ENCODE assay signal across 8 mouse cellular contexts in the genomic region with DNA sequence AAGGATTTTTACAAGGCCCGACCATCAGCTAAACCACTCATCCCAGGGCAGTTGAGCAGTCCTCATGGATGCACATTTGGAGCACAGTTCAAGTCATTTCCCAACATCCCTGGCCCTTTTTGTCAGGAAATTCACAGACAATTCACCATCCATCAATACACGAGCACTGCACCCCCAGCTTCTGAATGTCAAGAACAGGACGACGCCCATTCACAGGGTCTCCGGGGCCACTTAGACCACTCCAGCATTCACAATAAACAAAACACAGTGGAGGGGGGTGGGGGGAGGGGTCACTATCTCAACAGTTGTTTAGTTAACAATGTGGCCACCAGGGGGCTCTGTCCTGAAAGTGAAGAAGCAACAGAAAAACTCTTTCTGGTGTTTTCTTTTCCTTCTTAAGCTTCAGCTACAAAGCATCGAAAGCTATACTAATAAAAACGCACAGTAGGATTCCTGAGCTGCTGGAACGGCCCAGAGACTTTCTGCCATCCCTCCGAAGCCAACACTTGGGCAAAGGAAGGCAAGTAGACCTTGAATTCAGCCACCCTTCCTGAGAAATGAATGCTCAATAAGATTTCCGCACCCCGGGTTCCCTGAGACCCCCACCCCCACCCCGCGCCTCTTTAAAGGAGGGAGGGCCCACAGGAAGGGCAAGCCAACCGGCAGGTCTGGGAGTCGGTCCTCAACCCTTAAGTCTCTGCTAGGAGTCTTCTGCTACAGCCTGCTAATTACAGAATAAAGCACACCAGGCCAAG. TPM values are rescaled to one million over a fixed set of nuclear protein-coding genes. Genes with fewer than 3 reads are reported as not detected.
A peak's percentile ranks its signal among the peaks of the same experiment; 100 is the strongest.
DNase-seq lines count a peak whose midpoint lies in the region; ATAC-seq and TF ChIP-seq lines count a peak whose summit lies in the region.

No protein-coding gene starts in this region.

- no peak overlapping the region; the same call in 1 of the 2 replicates for H3K9ac ChIP-seq in kidney, embryonic 14.5 days (ENCODE audit: low read depth, low read length)
- 0 out of 2 replicates have a peak overlapping the region, but pooled peaks have one; percentile 8 for H3K9ac ChIP-seq in liver, postnatal 0 days (replicated peaks)
- H3K9ac ChIP-seq in neural tube, embryonic 15.5 days (replicated peaks) = 0 out of 2 replicates have a peak overlapping the region, but pooled peaks have one; percentile 9

- H3K36me3 ChIP-seq in heart, embryonic 10.5 days = no peaks in the 10 kb centered on the region
- H3K36me3 ChIP-seq in kidney, embryonic 14.5 days (ENCODE audit: control insufficient read depth, insufficient read depth, low read length) = no peaks in the 10 kb centered on the region
- no peaks in the 10 kb centered on the region for H3K36me3 ChIP-seq in liver, postnatal 0 days (replicated peaks; ENCODE audit: insufficient read depth, low read length)
- no peaks in the 10 kb centered on the region for H3K36me3 ChIP-seq in neural tube, embryonic 15.5 days

- peak; percentile 37; the same call in 1 of the 2 replicates for TF ChIP-seq CTCF in cortical plate, adult 2 months (IDR thresholded peaks at IDR 0.05; ENCODE audit: extremely low read depth, insufficient read depth, low read length)
- TF ChIP-seq CTCF in liver, postnatal 0 days (IDR thresholded peaks at IDR 0.05; ENCODE audit: low read depth) = peak; percentile 76

- H3K4me3 ChIP-seq in cortical plate, adult 2 months (ENCODE audit: insufficient read depth, low read length) = peak overlapping the region; percentile 49
- H3K4me3 ChIP-seq in heart, embryonic 10.5 days = peak overlapping the region; percentile 32; the same call in 1 of the 2 replicates
- peak overlapping the region; percentile 25 for H3K4me3 ChIP-seq in kidney, embryonic 14.5 days (ENCODE audit: low read length)
- peak overlapping the region; percentile 85 for H3K4me3 ChIP-seq in liver, postnatal 0 days (ENCODE audit: low read depth, low read length)
- H3K4me3 ChIP-seq in neural tube, embryonic 15.5 days (replicated peaks) = peak overlapping the region; percentile 79

- peak; percentile 39 for DNase-seq in 3134 (ENCODE audit: extremely low read depth, insufficient read length, low spot score)
- DNase-seq in T-cell, adult 2 months (ENCODE audit: low spot score) = peak; percentile 77
- DNase-seq in heart, embryonic 10.5 days (ENCODE audit: low spot score) = peak; percentile 83
- peak; percentile 87 for DNase-seq in liver, postnatal 0 days
- DNase-seq in thymus, postnatal 0 days (ENCODE audit: low spot score) = peak; percentile 91

- H3K27ac ChIP-seq in cortical plate, adult 2 months (ENCODE audit: insufficient read depth, low read length) = no peak overlapping the region
- H3K27ac ChIP-seq in heart, embryonic 10.5 days = peak overlapping the region; percentile 59; the same call in 1 of the 2 replicates
- H3K27ac ChIP-seq in kidney, embryonic 14.5 days (ENCODE audit: low read depth, low read length) = 0 out of 2 replicates have a peak overlapping the region, but pooled peaks have one; percentile 44
- peak overlapping the region; percentile 66 for H3K27ac ChIP-seq in liver, postnatal 0 days (ENCODE audit: low read depth)
- H3K27ac ChIP-seq in neural tube, embryonic 15.5 days (replicated peaks) = peak overlapping the region; percentile 94

- H3K4me1 ChIP-seq in cortical plate, adult 2 months (ENCODE audit: control insufficient read depth, insufficient read depth, low read length) = peaks cover 21% of the 10 kb centered on the region
- peaks cover 46% of the 10 kb centered on the region for H3K4me1 ChIP-seq in heart, embryonic 10.5 days
- H3K4me1 ChIP-seq in kidney, embryonic 14.5 days (ENCODE audit: control insufficient read depth, insufficient read depth, low read length) = peaks cover 39% of the 10 kb centered on the region
- peaks cover 63% of the 10 kb centered on the region for H3K4me1 ChIP-seq in liver, postnatal 0 days (ENCODE audit: insufficient read depth)
- peaks cover 75% of the 10 kb centered on the region for H3K4me1 ChIP-seq in neural tube, embryonic 15.5 days

- no peak for TF ChIP-seq POLR2A in cortical plate, adult 2 months (IDR thresholded peaks at IDR 0.05; ENCODE audit: extremely low read depth, insufficient read depth, low read length)

- TF ChIP-seq EP300 in liver, postnatal 0 days (IDR thresholded peaks at IDR 0.05; ENCODE audit: low read depth) = no peak

- H3K4me2 ChIP-seq in kidney, embryonic 14.5 days (replicated peaks; ENCODE audit: low read depth, low read length) = peak overlapping the region; percentile 93
- H3K4me2 ChIP-seq in liver, postnatal 0 days (ENCODE audit: low read depth, low read length) = peak overlapping the region; percentile 99
- peak overlapping the region; percentile 81 for H3K4me2 ChIP-seq in neural tube, embryonic 15.5 days

- no peaks in the 10 kb centered on the region for H3K9me3 ChIP-seq in heart, embryonic 10.5 days
- no peaks in the 10 kb centered on the region for H3K9me3 ChIP-seq in kidney, embryonic 14.5 days (ENCODE audit: control insufficient read depth, low read length)
- H3K9me3 ChIP-seq in liver, postnatal 0 days (ENCODE audit: low read length) = no peaks in the 10 kb centered on the region
- no peaks in the 10 kb centered on the region for H3K9me3 ChIP-seq in neural tube, embryonic 15.5 days (replicated peaks)

- WGBS in heart, embryonic 10.5 days = 7% methylated on average over 15 of the region's 15 CpGs
- 5% methylated on average over 15 of the region's 15 CpGs for WGBS in kidney, embryonic 14.5 days
- 12% methylated on average over 15 of the region's 15 CpGs for WGBS in liver, postnatal 0 days (ENCODE audit: insufficient replicate concordance)
- 2% methylated on average over 15 of the region's 15 CpGs for WGBS in neural tube, embryonic 15.5 days

- peaks cover 17% of the 10 kb centered on the region; the same call in 1 of the 2 replicates for H3K27me3 ChIP-seq in heart, embryonic 10.5 days (ENCODE audit: insufficient read depth, poor library complexity, severe bottlenecking)
- no peaks in the 10 kb centered on the region for H3K27me3 ChIP-seq in kidney, embryonic 14.5 days (ENCODE audit: control insufficient read depth, insufficient read depth, low read length)
- H3K27me3 ChIP-seq in liver, postnatal 0 days (ENCODE audit: insufficient read depth, low read length) = no peaks in the 10 kb centered on the region
- no peaks in the 10 kb centered on the region for H3K27me3 ChIP-seq in neural tube, embryonic 15.5 days (replicated peaks)

- no peak for ATAC-seq in kidney, embryonic 14.5 days (ENCODE audit: low FRiP score, low TSS enrichment)
- no peak for ATAC-seq in liver, postnatal 0 days
- ATAC-seq in neural tube, embryonic 15.5 days (ENCODE audit: low FRiP score) = no peak

RNA-seq across cellular contexts. Expression of gene Itpk1, which starts 2.2 kb away (rescaled TPM):
- 42.6 and 42.7 TPM in 2 replicates for polyA plus RNA-seq in cortical plate, adult 2 months (2012; rRNA removed)
- polyA plus RNA-seq in heart, embryonic 10.5 days (2016; fragmentation: Nextera tagmentation; extraction: Ambion mirVana) = 3.5 and 4.8 TPM in 2 replicates
- polyA plus RNA-seq in kidney, embryonic 14.5 days (2014; fragmentation: Nextera tagmentation; extraction: Ambion mirVana) = 10.2 and 18.4 TPM in 2 replicates
- 3.6 TPM in 2 replicates for polyA plus RNA-seq in liver, postnatal 0 days (2015; fragmentation: Nextera tagmentation; extraction: Ambion mirVana)
- polyA plus RNA-seq in neural tube, embryonic 15.5 days (2015; fragmentation: Nextera tagmentation; extraction: Ambion mirVana) = 42.7 TPM in 2 replicates
- 18.6 and 19.9 TPM in 2 replicates for polyA plus RNA-seq in thymus, postnatal 0 days (2015; fragmentation: Nextera tagmentation; extraction: Ambion mirVana)

RNA-seq across cellular contexts. Expression of gene Moap1, which starts 40.9 kb away (rescaled TPM):
- 10.7 and 11.0 TPM in 2 replicates for polyA plus RNA-seq in cortical plate, adult 2 months (2012; rRNA removed)
- 24.0 and 24.8 TPM in 2 replicates for polyA plus RNA-seq in heart, embryonic 10.5 days (2016; fragmentation: Nextera tagmentation; extraction: Ambion mirVana)
- 21.1 and 25.9 TPM in 2 replicates for polyA plus RNA-seq in kidney, embryonic 14.5 days (2014; fragmentation: Nextera tagmentation; extraction: Ambion mirVana)
- 4.2 and 4.9 TPM in 2 replicates for polyA plus RNA-seq in liver, postnatal 0 days (2015; fragmentation: Nextera tagmentation; extraction: Ambion mirVana)
- polyA plus RNA-seq in neural tube, embryonic 15.5 days (2015; fragmentation: Nextera tagmentation; extraction: Ambion mirVana) = 62.5 and 76.5 TPM in 2 replicates
- polyA plus RNA-seq in thymus, postnatal 0 days (2015; fragmentation: Nextera tagmentation; extraction: Ambion mirVana) = 15.3 and 16.1 TPM in 2 replicates

RNA-seq across cellular contexts. Expression of gene Tmem251, which starts 41.0 kb away (rescaled TPM):
- polyA plus RNA-seq in cortical plate, adult 2 months (2012; rRNA removed) = 3.9 and 4.0 TPM in 2 replicates
- polyA plus RNA-seq in heart, embryonic 10.5 days (2016; fragmentation: Nextera tagmentation; extraction: Ambion mirVana) = 8.6 and 9.5 TPM in 2 replicates
- 11.9 and 12.1 TPM in 2 replicates for polyA plus RNA-seq in kidney, embryonic 14.5 days (2014; fragmentation: Nextera tagmentation; extraction: Ambion mirVana)
- polyA plus RNA-seq in liver, postnatal 0 days (2015; fragmentation: Nextera tagmentation; extraction: Ambion mirVana) = 5.6 and 5.8 TPM in 2 replicates
- polyA plus RNA-seq in neural tube, embryonic 15.5 days (2015; fragmentation: Nextera tagmentation; extraction: Ambion mirVana) = 11.7 and 11.9 TPM in 2 replicates
- polyA plus RNA-seq in thymus, postnatal 0 days (2015; fragmentation: Nextera tagmentation; extraction: Ambion mirVana) = 18.6 and 20.5 TPM in 2 replicates

RNA-seq across cellular contexts. Expression of gene Gm28051, which starts 55.0 kb away (rescaled TPM):
- polyA plus RNA-seq in cortical plate, adult 2 months (2012; rRNA removed) = not detected in 2 replicates
- not detected in 2 replicates for polyA plus RNA-seq in heart, embryonic 10.5 days (2016; fragmentation: Nextera tagmentation; extraction: Ambion mirVana)
- not detected in 2 replicates for polyA plus RNA-seq in kidney, embryonic 14.5 days (2014; fragmentation: Nextera tagmentation; extraction: Ambion mirVana)
- not detected in 2 replicates for polyA plus RNA-seq in liver, postnatal 0 days (2015; fragmentation: Nextera tagmentation; extraction: Ambion mirVana)
- polyA plus RNA-seq in neural tube, embryonic 15.5 days (2015; fragmentation: Nextera tagmentation; extraction: Ambion mirVana) = not detected in 2 replicates
- not detected in 2 replicates for polyA plus RNA-seq in thymus, postnatal 0 days (2015; fragmentation: Nextera tagmentation; extraction: Ambion mirVana)

RNA-seq across cellular contexts. Expression of gene Gon7, which starts 55.1 kb away (rescaled TPM):
- 10.8 and 11.2 TPM in 2 replicates for polyA plus RNA-seq in cortical plate, adult 2 months (2012; rRNA removed)
- 32.5 and 36.3 TPM in 2 replicates for polyA plus RNA-seq in heart, embryonic 10.5 days (2016; fragmentation: Nextera tagmentation; extraction: Ambion mirVana)
- 34.7 and 38.1 TPM in 2 replicates for polyA plus RNA-seq in kidney, embryonic 14.5 days (2014; fragmentation: Nextera tagmentation; extraction: Ambion mirVana)
- 10.8 and 13.0 TPM in 2 replicates for polyA plus RNA-seq in liver, postnatal 0 days (2015; fragmentation: Nextera tagmentation; extraction: Ambion mirVana)
- 47.4 and 47.9 TPM in 2 replicates for polyA plus RNA-seq in neural tube, embryonic 15.5 days (2015; fragmentation: Nextera tagmentation; extraction: Ambion mirVana)
- polyA plus RNA-seq in thymus, postnatal 0 days (2015; fragmentation: Nextera tagmentation; extraction: Ambion mirVana) = 28.4 and 31.8 TPM in 2 replicates

Comparison
In these comparisons a context has a peak if more than half of its experiments do, and no peak if none do; other contexts are left out.
1. DNase-seq: peak in every context shown above with its lines; median percentile 91 in thymus, postnatal 0 days; 87 in liver, postnatal 0 days; 83 in heart, embryonic 10.5 days; 77 in T-cell, adult 2 months; 39 in 3134.
2. H3K4me3 ChIP-seq: peak in every context shown above with its lines; median percentile 85 in liver, postnatal 0 days; 79 in neural tube, embryonic 15.5 days; 49 in cortical plate, adult 2 months; 32 in heart, embryonic 10.5 days; 25 in kidney, embryonic 14.5 days.